Mouse (Mus musculus) gastrocnemius, postnatal 14 days (tissue): Measurements from ENCODE around the gene Mad1l1. TPM values are rescaled to one million over a fixed set of nuclear protein-coding genes. Genes with fewer than 3 reads are reported as not detected.

ENCODE experiments used
- DNase-seq: peaks from one replicate; pipeline ENCODE4 v3.0.0; 2021; ENCODE audit warnings: mixed read lengths
- intact Hi-C: fragments of 180-260 bp; cut with DNase I; formaldehyde crosslinking; loops from one replicate; pipeline ENCODE4 v1.15.1; 2025; ENCODE audit warnings: low total_unique reads
- total RNA-seq, 2 experiments: library from RNA; stranded (reverse); gene quantifications; 2 replicates each; pipeline ENCODE4 v1.2.3; 2021

Gene Mad1l1
- total RNA-seq, 2 experiments from 2014 or later: 9.5 to 10.2 TPM

DNA sequence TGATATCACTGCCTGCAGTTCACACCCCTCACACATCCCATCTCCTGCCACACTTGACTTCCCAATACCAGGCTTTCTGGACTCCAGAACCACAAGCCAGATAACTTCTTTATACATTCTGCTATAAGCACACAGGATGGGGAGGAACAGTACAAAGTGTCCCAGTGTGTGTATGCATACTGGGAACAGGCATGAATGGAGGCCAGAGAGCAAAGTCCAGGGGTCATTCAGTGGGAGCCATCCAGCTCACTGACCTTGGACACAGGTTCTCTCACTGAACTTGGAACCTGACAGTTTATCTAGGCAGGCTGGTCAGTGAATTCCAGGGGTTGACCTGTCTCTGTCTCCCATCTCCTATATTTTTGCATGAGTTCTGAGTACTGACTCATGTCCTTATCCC is 203.4 kb downstream of the Mad1l1 start:
- intact Hi-C loops: no loop called here
- DNase-seq: no peak

DNA sequence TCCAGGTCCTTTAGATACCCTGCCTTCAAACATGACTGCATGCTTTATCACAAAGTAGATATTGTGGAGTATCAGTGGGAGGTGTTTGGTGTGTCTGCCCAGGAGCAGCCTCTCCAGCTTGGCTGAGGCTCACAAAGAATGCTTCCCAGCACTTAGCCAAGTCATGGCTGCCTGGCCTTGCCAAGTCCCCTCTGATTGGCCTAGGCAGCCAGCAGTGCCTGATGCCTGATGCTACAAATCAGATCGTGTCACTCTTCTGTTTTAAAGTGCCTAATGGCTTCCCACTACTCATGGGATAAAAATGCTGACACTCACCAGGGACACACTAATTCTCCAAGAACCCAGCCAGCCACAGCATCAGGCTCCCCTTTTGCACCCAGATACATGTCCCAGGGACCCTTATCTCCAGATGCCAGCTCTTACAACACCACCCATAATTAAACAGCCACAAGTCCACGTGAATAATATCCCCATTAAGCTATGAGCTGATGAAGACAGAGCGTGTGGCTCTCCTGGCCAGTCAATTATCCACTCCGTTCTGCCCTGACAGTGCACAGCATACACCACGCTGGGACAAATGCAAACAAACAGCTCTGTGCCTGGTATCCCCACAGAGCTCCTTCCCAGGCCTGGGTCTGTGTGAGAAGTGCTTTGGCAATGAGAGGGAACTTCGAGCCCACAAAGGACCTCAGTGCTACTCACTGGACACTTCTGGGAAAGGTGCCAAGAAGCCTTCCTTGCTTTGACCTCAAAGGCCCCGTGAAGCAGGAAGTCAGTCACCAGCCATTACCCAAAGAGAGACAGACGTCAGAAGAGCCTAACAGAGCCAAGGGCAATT is 205.7 kb downstream of the Mad1l1 start:
- DNase-seq: peak; percentile 53

DNA sequence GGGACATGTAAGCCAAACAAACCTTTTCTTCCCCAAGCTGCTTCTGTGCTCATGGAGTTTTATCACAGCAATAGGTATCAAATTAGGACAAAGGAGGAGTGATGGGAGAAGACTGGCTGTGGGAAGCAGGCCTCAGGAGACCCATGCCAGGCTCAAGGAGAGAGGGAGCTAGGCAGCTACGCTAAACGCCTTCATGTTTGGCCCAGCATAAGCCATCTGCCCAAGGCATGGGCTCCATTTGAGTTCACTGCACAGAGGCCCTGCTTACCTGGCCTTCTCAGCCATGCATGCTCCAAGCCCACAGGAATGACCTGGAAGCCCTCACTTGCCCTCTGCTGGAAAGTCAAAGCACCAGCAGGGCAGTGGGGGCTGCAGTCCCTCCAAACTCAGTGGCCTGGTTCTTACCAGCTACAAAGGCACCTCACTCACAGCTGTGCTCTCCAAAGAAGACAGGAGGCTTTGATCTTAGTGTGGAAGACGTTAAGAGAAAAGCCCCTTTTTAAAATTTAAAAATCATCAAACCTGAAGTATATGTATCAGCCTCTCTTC is 206.8 kb downstream of the Mad1l1 start:
- DNase-seq: no peak
- intact Hi-C loops: no loop called here

More for the DNA sequence above, 205.7 kb downstream of the Mad1l1 start:
- intact Hi-C loops: no loop called here

DNA sequence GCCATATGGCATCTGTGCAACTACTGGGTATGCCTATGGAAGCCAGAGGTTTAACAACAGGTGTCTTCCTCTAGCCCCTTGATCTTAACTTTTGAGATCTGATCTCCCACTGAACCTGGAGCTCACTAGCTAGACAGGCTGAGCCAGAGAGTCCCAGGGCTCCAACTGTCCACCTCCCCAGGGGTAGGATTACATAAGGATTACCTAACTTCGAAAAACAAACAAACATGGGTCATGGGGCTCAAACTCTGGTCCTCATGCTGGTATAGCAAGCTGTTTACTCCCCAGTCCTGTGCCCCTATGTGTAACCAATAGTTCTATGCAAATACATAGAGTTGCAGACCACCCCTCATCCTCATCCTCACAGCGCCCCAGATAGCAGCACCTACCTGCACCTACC is 208.1 kb downstream of the Mad1l1 start:
- intact Hi-C loops: no loop called here
- DNase-seq: no peak

DNA sequence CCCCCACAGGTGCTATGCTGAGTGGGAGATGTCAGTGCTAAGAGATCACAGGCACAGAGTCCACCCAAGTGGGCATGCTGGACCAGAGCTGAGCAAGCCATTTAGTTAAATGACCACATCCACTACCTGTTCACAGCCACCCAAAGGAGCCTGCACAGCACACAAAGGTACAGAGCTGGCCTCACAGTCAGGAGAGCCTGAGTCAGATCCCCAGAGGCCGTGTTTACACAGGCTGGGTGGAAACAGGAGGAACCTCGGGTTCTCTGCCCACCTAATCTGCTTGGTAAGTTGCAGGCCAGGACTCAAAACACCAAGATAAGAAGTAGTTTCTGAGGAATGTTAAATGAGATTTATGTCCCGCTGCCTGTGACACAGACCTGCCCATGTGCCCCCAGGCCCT is 211.3 kb downstream of the Mad1l1 start:
- DNase-seq: no peak
- intact Hi-C loops: no loop called here

DNA sequence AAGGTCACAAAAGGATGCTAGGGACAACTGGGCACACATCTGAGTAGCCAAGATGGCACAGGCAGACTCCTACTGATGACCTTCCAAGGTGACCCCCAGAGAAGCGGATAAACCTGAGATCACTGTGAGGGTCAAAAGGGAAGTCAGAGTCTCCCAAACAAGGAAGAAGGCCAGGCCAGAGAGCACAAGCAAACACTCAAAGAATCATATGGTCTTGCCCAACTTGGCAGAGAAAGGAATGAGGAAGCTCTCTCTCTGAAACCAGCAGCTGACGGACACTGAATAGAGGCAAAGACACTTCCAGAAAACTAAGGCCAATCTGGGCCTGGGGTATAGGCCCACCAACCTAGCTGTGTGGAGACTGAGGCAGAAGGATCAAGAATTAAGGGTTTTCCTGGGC is 213.4 kb downstream of the Mad1l1 start:
- intact Hi-C loops: no loop called here
- DNase-seq: no peak

DNA sequence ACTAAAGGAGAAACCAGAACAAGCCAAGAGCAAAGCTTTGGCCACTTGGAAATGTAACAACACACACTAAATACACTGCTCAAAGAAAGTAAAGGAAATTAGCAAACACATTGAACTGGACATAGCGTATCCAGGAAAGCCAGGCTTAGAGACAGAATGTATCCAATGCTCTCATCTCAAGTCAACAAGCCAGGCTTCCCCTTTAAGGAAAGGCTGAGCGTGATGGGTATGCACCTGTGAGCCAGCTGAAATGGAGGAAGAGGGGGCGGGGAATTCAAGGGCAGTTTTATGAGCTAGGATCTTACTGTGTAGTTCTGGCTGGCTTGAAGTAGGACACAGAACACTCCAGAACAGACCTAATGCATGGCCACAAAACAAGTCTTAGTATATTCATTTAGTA is 215.3 kb downstream of the Mad1l1 start:
- DNase-seq: no peak
- intact Hi-C loops: no loop called here

DNA sequence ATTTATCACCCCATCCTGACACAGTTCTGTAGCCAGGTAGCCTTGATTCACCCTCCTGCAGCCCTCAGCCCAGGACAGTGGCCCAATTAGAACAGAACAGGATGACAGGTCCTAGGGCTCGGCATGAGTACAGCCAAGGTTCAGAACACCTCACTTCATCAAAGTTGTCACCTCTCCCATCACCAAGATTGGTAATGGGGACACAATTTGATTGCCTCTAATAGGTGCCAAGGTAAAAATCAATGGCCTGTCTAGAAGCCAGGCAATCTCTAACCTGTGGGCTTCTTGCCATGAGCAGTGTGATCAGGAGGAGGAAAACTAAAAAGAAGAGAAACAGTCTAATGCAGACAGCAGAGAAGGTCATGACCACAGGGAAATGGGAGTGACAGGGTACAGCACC is 216.5 kb downstream of the Mad1l1 start:
- intact Hi-C loops: no loop called here
- no peak for DNase-seq

DNA sequence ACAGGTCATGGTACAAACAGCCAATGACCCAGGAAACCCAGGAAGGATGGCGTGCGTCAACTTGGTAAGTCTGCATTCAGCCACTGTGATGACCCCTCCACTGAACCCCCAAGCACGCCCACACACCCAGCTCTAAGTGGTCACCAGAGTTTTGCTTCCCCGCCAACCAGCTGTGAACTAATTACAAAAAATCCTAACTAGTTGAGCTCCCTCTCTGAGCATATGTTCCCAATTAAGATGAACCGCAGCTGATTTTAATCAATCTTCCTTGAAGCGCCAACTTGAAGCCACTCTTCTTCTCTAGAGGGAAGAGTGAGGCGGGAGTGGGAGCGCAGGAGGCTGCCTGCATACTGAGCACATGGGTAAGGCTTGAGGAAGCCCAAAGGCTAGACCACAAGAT is 218.6 kb downstream of the Mad1l1 start:
- intact Hi-C loops: no loop called here
- no peak for DNase-seq

DNA sequence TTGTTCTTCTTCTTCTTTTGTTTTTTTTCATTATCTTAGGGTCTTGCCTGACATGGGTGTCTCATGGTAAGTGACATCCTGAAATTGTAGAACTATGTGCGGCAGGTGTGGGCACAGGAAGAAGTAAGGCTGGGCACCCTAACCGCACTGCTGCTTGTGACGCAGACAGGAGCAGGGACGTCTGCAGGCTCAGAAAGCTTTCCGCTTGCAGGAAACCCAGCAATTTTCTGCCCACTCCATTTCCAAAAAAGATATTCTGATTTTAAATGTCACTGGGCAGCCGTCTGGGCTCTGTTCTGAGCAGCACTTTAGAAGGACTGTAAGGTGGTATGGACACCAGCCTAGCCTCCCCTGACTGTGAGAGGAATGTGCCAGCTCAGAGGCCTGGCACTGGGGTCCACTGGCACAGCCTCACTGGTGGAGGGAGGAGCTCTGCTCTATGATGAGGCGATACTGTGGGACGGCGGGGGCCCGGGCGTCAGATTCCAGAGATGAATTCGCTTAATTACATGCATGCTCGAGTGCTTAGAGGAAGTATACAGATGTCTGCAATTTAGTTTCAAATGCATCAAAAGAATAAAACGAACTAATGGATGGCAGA is 219.8 kb downstream of the Mad1l1 start:
- intact Hi-C loops: no loop called here
- DNase-seq: no peak

DNA sequence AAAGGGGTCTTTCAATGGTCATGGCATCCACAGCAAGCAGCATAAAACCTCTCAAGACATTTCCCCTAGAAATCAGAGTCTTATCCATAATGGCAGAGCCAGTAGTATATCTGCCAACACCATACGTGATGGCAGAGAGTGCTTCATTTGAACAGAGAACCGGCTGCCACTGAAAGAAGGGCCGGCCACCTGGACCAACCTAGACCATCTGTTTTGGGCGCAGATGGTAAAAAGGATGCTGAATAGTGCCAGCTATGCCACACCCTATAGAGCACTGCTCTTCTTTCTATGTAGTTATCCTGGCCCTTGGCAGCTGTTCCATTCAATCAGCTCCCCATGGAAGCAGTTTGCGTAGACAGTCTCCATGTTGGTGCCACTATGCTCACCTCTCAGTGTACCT is 222.6 kb downstream of the Mad1l1 start:
- DNase-seq: no peak
- intact Hi-C loops: no loop called here

DNA sequence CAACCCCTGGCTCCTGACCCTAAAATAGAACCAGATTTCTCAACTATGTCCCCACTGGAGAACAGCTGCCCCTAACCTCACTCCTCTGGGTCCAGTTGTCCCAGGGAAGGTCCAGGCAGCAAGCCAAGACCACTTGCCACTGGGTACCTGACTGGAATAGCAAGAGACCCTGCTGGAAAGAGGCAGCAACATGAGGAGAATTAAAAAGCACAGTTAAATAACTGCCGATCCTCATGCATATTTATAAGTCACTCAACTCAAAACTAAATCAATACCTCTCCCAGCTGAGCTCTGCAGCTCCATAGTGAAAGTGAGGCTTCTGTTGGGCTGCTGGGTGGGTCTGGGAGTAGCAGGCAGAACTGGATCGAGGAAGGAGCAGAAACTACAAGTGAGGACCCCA is 226.1 kb downstream of the Mad1l1 start:
- intact Hi-C loops: no loop called here
- DNase-seq: no peak

DNA sequence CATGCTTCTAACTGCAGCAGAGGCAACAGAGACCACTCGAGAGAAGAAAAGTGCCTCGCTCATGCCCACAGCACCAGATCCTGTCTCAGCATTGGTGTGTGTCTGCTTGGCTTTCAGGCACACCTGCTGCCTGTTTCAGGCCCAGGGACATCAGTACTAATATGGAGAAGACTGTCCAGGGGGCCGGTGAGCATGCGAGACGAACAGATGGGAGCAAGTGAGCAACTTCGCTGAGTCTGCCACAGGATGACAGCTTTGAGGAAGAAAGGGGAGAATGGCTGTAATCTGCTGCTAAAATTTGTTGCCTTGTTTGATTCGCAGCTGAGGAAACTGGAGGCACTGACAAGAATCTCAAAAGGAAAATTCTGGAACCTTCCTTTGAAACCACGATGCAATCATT is 227.9 kb downstream of the Mad1l1 start:
- DNase-seq: no peak
- intact Hi-C loops: no loop called here

DNA sequence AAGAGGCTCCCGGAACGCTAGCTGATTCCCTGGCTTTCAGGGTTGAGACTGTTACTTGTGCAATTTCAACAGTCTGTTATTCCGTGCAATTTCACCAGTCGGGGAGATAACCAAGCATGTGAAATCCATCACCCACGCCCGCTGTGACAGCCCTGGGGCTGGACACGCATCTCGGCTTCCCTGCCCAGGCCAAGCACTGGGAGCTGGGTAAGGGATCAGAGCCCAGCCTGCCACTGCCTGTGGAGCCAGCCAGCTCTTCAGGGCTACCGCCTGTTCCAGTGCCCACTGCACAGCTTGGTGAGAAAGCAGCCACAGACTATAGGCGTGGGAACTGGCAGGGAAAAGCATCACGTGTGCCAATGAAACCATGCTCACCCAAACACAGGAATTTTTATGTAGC is 229.8 kb downstream of the Mad1l1 start:
- DNase-seq: no peak

DNA sequence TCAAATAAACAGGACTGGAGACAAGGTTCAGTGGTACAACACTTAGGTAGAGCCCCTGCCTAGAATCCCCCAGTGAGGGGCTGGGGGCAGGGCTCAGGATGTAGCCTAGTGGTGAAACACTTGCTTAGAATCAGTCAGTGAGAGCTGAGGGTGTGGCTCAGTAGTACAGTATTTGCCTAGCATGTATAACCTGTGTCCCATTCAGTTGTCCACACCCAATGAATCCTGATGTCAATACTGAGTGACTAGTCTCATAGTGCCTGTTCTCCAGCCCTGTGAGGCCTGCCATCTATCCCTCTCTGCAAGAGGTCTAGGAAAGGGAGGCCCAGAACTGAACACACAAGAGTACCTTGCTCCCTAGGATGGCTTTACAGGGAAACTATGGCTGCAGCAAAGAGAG is 232.1 kb downstream of the Mad1l1 start:
- no peak for DNase-seq
- intact Hi-C loops: no loop called here

More for the DNA sequence above, 229.8 kb downstream of the Mad1l1 start:
- intact Hi-C loops: no loop called here

DNA sequence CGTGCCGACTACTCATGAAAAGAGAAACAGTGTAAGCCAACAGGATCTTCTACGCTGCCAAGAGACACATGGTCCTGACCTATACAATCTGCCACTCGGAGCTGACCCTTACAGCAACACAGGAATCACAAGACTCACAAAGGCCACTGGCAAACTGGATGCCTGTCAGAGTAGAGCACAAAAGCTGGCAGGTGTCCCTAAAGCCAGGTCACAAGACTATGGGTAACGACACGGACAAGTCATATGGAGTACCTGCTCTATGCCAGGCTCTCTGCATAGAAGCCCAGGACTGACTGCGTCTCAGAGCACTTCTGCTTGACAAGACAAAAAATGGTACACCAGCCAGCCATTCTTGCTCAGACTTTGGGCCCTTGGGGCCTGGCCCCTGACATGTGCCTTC is 234.1 kb downstream of the Mad1l1 start:
- intact Hi-C loops: no loop called here
- no peak for DNase-seq

DNA sequence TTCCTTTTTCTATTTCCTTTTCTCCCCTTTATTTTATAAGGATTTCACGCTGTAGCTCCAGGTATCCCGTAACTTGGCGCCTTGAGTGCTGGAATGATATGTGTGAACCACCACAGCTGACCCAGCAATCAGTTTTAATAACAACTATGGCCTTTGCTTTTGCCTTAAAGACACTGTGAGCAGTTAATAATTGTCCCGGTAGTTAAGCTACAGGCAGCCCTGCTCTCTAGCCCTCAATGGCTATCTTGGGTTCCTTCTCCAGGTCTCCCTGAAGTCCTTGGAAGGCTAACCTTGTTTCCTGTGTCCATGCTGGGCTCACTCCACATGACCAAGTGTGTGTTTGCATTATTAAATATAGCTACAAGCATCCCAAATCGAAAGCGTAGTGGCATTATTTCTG is 237.0 kb downstream of the Mad1l1 start:
- no peak for DNase-seq
- intact Hi-C loops: no loop called here

DNA sequence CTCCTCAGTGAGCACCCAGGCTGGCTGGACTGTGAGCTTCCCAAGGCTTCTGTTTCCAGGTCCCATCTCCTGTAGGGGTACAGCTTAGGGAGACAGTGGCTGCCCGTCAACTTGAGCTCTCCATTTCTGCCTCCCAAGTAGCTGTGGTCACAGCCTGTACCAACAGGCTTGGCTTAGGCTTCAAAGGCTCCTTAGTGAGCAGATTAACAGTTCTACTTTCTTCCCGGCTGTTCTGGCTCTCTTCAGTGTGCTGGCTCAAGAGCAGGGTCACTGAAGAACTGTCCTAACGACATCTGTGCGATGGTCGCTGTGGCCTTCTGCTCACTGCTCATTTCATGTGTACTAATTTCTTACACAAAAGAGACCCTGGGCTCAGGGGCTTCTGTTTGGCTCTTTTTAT is 237.4 kb downstream of the Mad1l1 start:
- intact Hi-C loops: no loop called here
- peak; percentile 15 for DNase-seq

DNA sequence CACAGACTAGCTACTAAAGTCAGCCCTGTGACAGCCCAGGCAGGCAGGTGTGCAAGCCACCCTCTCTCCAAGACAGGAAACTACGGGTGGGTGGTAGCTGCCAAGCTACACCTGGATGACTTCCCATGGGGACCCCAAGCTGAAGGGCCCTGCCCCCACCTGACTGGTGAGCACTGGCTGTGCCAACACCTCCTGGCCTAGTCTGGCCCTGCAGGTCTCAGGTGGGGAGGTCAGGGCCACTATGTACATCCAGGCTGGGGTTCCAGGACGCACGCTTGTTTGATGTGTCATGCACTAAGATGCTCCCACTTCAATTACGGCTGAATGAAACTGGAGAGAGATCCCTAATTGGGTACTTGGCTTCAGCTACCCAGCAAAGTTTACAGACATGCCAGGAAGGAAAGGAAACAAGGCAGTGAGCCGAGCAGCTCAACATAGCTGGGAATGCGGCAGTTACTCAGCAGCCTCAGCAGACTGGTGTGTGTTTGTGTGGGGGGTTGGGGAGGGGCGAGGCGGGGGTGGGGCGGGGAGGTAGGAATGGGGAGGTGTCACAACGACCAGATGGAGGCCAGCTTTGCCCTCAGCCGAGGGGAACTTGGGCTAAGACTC is 239.0 kb downstream of the Mad1l1 start:
- DNase-seq: peak; percentile 48
- intact Hi-C loops: no loop called here

DNA sequence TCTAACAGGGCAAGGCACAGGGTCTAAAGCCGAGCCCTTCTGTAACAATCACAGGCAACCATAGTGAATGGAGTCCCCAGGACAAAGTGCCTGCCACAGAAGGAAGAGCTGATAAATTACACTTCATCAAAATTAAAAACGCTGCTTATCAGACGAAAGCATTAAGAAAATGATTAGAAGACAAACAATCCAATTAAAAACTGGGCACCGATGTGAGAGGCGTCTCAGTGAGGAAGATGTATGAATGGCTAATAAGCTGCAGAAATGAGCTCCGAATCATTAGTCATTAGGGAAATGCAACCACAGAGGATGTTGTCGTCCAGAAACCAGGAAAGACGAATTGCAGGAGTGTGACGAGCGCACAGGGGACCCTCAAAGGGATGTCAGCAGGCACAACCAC is 240.3 kb downstream of the Mad1l1 start:
- DNase-seq: no peak
- intact Hi-C loops: no loop called here

DNA sequence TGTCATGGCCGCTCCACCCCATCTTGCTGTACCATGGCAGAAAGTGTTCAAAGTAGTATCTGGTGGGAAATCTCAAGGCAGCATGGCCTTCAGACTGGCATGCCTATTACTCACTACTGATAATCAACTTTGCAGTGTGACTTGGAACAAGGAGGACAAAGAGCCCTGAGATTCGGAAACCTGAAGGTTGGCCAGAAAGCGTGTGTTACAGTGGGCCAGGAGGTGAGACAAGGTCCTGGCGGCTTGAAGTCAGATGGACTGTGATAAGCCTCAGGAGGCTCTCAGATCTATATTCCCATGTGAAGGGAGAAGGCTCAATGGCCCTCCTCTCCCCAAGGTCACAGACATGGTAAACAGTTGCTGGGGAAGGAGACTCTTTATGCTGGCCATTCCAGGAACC is 241.8 kb downstream of the Mad1l1 start:
- intact Hi-C loops: no loop called here
- DNase-seq: no peak
